Mouse (Mus musculus): ENCODE results near the gene Ulk3.

- TF ChIP-seq EP300 (IDR thresholded peaks at IDR 0.05; ENCODE audit: low read depth) (no peak), CTCF (IDR thresholded peaks at IDR 0.05; ENCODE audit: low read depth) (no peak)
Observed at GRCm38 (mm10) chr9:57552139-57552887, 36.9 kb upstream of the Ulk3 start, which contains the start of gene Mpi.
